Mouse (Mus musculus) lung, adult 2 months (tissue): Measurements from ENCODE around the gene Srgap1.

ENCODE experiments used
- CTCF ChIP-seq: fragments of 200-500 bp; IDR thresholded peaks from 2 replicates; pipeline ENCODE4 v1.5.1; 2011; ENCODE audit warnings: mild to moderate bottlenecking, low read length, control low read depth; ENCODE audit not compliant: insufficient read depth
- POLR2A ChIP-seq: fragments of 200-500 bp; IDR thresholded peaks from 2 replicates; pipeline ENCODE4 v1.6.1; 2011; ENCODE audit warnings: low read depth, mild to moderate bottlenecking, control low read depth, low read length, borderline replicate concordance; ENCODE audit errors: extremely low read depth

DNA sequence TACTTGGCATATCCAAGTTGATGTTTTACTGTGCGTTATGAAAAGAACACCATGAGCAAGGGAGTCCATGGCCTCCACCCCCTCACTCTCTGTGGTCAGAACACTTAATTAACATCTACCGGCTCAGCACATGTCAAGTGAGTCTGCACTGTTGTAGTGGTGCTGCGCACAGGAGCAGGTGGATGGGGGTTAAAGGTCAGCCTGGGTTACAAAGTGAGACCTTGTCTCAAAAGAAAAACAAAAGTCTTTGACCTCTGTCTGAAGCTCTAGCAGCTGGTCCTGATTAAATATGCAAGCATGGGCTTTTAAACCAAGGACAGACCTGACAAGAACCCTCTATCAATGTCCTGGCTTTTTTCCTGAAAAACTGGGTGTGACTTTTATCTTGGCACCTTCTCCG is 304.8 kb downstream of the Srgap1 start:
- TF ChIP-seq CTCF (no peak), POLR2A (no peak)
